Mouse (Mus musculus): ENCODE results near the gene Chchd10. TPM values are rescaled to one million over a fixed set of nuclear protein-coding genes. Genes with fewer than 3 reads are reported as not detected.
A peak's percentile ranks its signal among the peaks of the same experiment; 100 is the strongest.

Chchd10 gene
- polyA plus RNA-seq, 1 experiment from 2014 or later = 24.8 TPM

- no peak overlapping the region for H3K27ac ChIP-seq (replicated peaks)
- H3K4me2 ChIP-seq (replicated peaks) = no peak overlapping the region
- no peaks in the 10 kb centered on the region for H3K27me3 ChIP-seq
- H3K9me3 ChIP-seq = no peaks in the 10 kb centered on the region
- 89% methylated on average over 5 of the region's 5 CpGs for WGBS
- no peaks in the 10 kb centered on the region for H3K4me1 ChIP-seq
- no peak overlapping the region for H3K9ac ChIP-seq (replicated peaks)
- no peak for ATAC-seq (replicated peaks)
- no peak overlapping the region for H3K4me3 ChIP-seq
- peaks cover 94% of the 10 kb centered on the region for H3K36me3 ChIP-seq
Observed at GRCm38 (mm10) chr10:75904391-75904790, 28.5 kb upstream of the Chchd10 start.

GRCm38 (mm10) chr10:75906882-75907281, 26.0 kb upstream of the Chchd10 start:
- Histone ChIP-seq H3K4me3 (no peak overlapping the region), H3K27ac (replicated peaks) (no peak overlapping the region), H3K9me3 (no peaks in the 10 kb centered on the region), H3K27me3 (no peaks in the 10 kb centered on the region), H3K4me1 (no peaks in the 10 kb centered on the region), H3K4me2 (replicated peaks) (no peak overlapping the region), H3K9ac (replicated peaks) (no peak overlapping the region), H3K36me3 (peaks cover 91% of the 10 kb centered on the region)
- WGBS = 96% methylated on average over 4 of the region's 4 CpGs
- no peak for ATAC-seq (replicated peaks)

DNA sequence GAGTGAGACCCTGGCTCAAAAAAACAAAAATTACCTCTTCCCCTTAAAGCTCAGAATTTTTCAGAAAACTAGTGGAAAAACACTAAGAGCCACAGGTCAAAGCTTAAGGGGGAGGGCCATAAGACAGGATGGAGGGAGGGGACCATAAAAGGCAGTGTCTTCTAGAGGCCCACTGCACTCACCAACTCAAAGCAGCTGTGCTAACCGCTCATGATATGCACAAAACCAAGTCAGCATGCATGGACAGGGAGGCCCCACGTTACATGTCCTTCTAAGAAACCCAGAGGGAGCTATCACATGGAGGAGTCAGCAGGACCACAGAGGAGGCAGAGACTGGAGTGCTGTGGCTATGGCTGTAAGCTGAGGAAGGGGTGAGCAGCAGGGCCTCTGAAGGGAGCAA, 22.2 kb upstream of the Chchd10 start:
- 93% methylated on average over 2 of the region's 2 CpGs for whole genome bisulfite sequencing

DNA sequence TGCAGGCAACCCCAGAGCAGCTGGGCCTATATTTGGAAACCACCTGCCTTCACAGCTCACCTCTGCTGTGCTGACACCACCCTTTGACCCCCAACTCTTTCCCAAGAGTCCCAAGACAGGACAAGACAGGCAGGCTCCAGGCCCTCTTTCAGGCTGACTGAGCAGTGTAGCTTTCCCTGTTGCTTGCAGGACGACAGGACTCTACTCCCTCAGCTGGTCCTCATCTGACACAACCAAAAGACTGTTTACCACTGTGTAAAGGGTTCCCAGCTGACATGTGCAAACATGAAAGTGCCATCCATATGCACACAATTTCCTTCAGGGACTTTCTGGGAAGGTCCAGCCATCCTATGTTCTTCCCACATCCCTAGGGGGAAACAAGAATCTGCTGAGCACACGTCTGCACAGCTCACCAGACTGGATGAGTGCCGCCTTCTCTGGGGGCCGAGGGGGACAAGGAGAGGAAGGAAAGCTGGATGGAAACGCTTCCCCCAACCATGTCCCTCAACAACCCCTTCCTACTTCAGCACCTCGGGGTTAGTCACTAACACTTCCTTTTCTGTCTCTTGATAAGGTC, 19.8 kb upstream of the Chchd10 start:
- Histone ChIP-seq H3K9ac (replicated peaks) (no peak overlapping the region), H3K4me2 (replicated peaks) (no peak overlapping the region), H3K27ac (replicated peaks) (no peak overlapping the region), H3K27me3 (no peaks in the 10 kb centered on the region), H3K4me1 (peaks cover 11% of the 10 kb centered on the region), H3K36me3 (peaks cover 60% of the 10 kb centered on the region), H3K4me3 (no peak overlapping the region), H3K9me3 (no peaks in the 10 kb centered on the region)
- 80% methylated on average over 6 of the region's 6 CpGs for WGBS
- ATAC-seq (replicated peaks) = no peak

More for the DNA sequence above, 22.2 kb upstream of the Chchd10 start:
- Histone ChIP-seq H3K4me1 (no peaks in the 10 kb centered on the region), H3K4me3 (no peak overlapping the region), H3K27ac (replicated peaks) (no peak overlapping the region), H3K9ac (replicated peaks) (no peak overlapping the region), H3K9me3 (no peaks in the 10 kb centered on the region), H3K27me3 (no peaks in the 10 kb centered on the region), H3K4me2 (replicated peaks) (no peak overlapping the region), H3K36me3 (peaks cover 76% of the 10 kb centered on the region)
- no peak for ATAC-seq (replicated peaks)

DNA sequence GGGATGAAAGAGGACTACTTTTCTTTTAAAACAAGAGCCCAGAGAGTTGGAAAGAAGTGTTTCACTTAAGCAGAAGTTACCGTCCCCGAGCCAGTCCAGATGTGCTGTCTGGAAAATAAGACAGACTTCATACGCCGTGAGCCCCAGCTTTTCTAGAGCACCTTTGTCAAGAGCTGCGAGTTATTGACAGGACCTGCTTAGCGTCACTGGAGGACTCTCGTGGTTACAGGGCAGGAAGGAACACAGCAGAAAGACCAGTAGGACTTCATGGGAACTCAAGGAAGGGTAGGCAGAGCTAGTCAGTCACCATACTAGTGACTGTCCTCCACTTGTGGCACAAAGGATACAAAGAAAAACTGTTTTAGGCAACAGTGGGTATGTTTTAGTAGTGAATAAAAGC, 17.4 kb upstream of the Chchd10 start:
- no peak overlapping the region for H3K4me3 ChIP-seq
- H3K4me2 ChIP-seq (replicated peaks) = no peak overlapping the region
- no peak overlapping the region for H3K27ac ChIP-seq (replicated peaks)
- 90% methylated on average over 7 of the region's 7 CpGs for WGBS
- H3K9ac ChIP-seq (replicated peaks) = no peak overlapping the region
- ATAC-seq (replicated peaks) = no peak
- H3K27me3 ChIP-seq = no peaks in the 10 kb centered on the region
- H3K9me3 ChIP-seq = no peaks in the 10 kb centered on the region
- peaks cover 42% of the 10 kb centered on the region for H3K36me3 ChIP-seq
- H3K4me1 ChIP-seq = peaks cover 35% of the 10 kb centered on the region

- no peak for ATAC-seq (replicated peaks)
- Histone ChIP-seq H3K36me3 (peaks cover 31% of the 10 kb centered on the region), H3K9ac (replicated peaks) (no peak overlapping the region), H3K4me3 (no peak overlapping the region), H3K4me2 (replicated peaks) (no peak overlapping the region), H3K27ac (replicated peaks) (no peak overlapping the region), H3K27me3 (no peaks in the 10 kb centered on the region), H3K9me3 (no peaks in the 10 kb centered on the region), H3K4me1 (peaks cover 37% of the 10 kb centered on the region)
- 86% methylated on average over 8 of the region's 8 CpGs for WGBS
Observed at GRCm38 (mm10) chr10:75916840-75917239, 16.1 kb upstream of the Chchd10 start.

DNA sequence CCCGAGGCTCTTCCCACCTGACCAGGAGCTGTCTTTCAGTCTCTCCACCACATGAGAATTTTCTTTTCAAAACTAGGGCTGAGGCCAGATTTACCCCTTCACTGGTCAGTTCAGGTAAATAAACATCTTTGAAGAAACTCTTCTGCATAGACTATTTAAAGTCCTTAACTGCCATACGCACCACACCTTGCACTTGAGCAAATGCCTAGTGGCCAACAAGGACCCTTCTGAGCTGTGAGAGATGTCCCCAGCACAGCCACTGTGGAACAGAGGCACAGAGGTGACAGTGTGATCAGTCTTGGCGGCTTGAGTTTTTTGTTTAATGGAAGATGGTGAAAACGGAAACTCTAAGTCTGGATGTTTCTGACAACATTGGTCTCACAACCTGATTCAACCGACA, 13.9 kb upstream of the Chchd10 start:
- Histone ChIP-seq H3K4me1 (peaks cover 50% of the 10 kb centered on the region), H3K27ac (replicated peaks) (no peak overlapping the region), H3K4me3 (0 out of 2 replicates have a peak overlapping the region, but pooled peaks have one; percentile 0), H3K36me3 (peaks cover 15% of the 10 kb centered on the region; the same call in 1 of the 2 replicates), H3K4me2 (replicated peaks) (0 out of 2 replicates have a peak overlapping the region, but pooled peaks have one; percentile 20), H3K9me3 (no peaks in the 10 kb centered on the region), H3K9ac (replicated peaks) (0 out of 2 replicates have a peak overlapping the region, but pooled peaks have one; percentile 1), H3K27me3 (no peaks in the 10 kb centered on the region)
- ATAC-seq (replicated peaks) = no peak
- 87% methylated on average over 5 of the region's 5 CpGs for WGBS

DNA sequence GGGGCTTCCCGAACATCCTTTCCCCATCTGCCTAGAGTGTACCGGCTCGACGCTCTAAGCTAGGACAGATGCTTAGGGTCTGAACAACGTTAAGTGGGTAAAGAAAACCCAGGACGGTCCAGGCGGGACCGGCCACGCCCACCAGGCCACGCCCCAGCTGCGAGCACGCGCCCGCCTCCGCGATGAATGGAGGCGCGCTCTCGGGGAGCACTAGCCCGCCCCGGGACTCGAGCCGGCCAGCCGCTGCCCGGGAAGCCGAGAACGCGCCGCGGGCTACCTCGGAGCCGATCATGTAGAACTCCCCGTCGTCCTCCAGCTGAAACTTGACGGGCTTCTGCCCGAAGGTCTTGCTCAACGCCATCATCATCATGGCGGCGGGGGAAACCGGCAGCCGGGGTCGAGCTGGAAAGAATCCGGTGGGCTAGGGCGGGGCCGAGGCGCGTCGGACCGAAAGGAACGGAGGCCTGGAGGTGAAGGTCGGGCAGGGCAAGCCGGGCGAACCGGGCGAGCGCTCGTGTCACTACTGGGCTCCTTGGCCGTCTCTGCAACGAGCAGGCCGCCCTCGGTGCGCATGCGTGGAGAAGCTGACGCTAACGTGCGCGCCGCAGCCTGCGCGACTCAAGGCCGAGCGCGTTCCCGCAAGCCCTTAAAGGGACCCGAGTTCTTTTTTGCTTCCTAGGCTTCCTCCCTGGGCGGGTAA, 11.8 kb upstream of the Chchd10 start, which contains the start of gene Smarcb1:
Gene Smarcb1 (minus strand): TSS at position 592 of the 700 bp plus-strand sequence.
- Histone ChIP-seq H3K4me3 (peak within 1 kb of the TSS; percentile 71), H3K4me2 (replicated peaks) (peak within 1 kb of the TSS; percentile 58), H3K27me3 (no peaks in the 10 kb centered on the region), H3K27ac (replicated peaks) (peak within 1 kb of the TSS; percentile 96), H3K9ac (replicated peaks) (peak within 1 kb of the TSS; percentile 93), H3K4me1 (peaks cover 50% of the 10 kb centered on the region), H3K9me3 (no peaks in the 10 kb centered on the region), H3K36me3 (peaks cover 5% of the 10 kb centered on the region; the same call in 1 of the 2 replicates)
- ATAC-seq (replicated peaks) = peak; percentile 94
- WGBS = under 1% methylated on average over 76 of the region's 76 CpGs

DNA sequence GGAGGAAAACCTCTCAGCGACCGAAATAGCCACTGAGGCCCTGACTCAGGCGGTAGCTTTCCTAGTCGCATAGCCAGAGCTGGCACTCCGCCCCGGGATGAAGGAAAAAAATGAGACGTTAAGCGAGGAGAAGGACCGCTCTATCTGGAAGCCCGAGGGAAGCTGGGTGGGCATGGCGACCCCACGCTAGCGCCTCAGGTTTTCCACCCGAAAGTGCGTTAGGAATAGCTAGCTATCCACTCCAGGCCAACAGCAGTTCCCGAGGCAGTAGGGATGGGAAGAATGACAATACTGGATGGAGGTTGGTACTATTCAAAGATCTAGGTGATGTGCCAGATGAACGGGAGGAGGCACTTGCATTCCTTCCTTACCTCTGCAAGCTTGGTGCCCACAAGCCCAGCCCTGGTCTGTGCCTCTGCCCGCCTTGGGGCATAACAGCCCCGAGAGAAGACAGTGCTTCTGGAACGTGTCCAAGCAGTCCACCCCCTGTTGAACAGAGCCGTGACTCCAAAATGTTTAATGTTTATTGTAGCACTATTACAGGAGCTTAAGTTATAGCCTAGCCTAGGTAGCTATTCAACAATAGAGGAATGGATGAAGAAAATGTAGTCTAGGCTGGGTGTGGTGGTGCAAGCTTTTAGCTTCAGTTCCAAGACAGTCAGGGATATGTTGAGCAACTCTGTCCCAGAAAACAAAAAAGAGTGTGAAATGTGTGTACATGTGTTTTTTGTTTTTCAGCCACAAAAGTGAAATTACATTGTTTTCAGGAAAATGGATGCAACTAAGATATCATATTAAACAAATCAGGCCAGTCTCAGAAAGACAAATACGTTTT, 11.0 kb upstream of the Chchd10 start:
- H3K4me3 ChIP-seq = peak overlapping the region; percentile 71
- peak; percentile 44 for ATAC-seq (replicated peaks)
- WGBS = 5% methylated on average over 22 of the region's 22 CpGs
- no peaks in the 10 kb centered on the region for H3K36me3 ChIP-seq
- peaks cover 50% of the 10 kb centered on the region for H3K4me1 ChIP-seq
- peak overlapping the region; percentile 93 for H3K9ac ChIP-seq (replicated peaks)
- no peaks in the 10 kb centered on the region for H3K9me3 ChIP-seq
- H3K4me2 ChIP-seq (replicated peaks) = peak overlapping the region; percentile 58
- H3K27ac ChIP-seq (replicated peaks) = peak overlapping the region; percentile 96
- H3K27me3 ChIP-seq = no peaks in the 10 kb centered on the region

- Histone ChIP-seq H3K27me3 (no peaks in the 10 kb centered on the region), H3K36me3 (no peaks in the 10 kb centered on the region), H3K27ac (replicated peaks) (no peak overlapping the region), H3K4me2 (replicated peaks) (no peak overlapping the region), H3K9ac (replicated peaks) (no peak overlapping the region), H3K4me3 (no peak overlapping the region), H3K4me1 (peaks cover 27% of the 10 kb centered on the region), H3K9me3 (no peaks in the 10 kb centered on the region)
- ATAC-seq (replicated peaks) = no peak
- WGBS = 73% methylated on average over 2 of the region's 2 CpGs
Observed at GRCm38 (mm10) chr10:75924324-75924723, 8.6 kb upstream of the Chchd10 start.

DNA sequence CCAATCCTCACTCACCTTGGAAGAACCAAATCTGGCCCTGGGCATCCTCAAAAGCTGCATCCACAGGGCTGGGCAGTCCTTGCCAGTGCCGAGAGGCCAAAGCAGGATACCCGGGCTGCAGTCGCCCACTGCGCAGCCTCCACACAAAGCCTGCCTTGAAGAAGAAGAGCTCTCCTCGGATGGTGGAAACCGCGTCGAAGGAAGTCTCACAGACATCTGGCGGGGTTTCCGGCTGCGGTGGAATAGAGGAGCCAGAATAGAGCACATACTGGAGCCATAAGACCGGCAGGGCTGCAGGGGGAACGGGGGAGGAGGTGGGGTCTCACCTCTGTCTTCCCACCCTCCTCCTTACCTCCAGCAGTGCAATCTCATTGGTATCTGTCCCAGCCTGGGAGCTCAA, 6.5 kb upstream of the Chchd10 start:
- no peak overlapping the region for H3K9ac ChIP-seq (replicated peaks)
- WGBS = 86% methylated on average over 13 of the region's 13 CpGs

DNA sequence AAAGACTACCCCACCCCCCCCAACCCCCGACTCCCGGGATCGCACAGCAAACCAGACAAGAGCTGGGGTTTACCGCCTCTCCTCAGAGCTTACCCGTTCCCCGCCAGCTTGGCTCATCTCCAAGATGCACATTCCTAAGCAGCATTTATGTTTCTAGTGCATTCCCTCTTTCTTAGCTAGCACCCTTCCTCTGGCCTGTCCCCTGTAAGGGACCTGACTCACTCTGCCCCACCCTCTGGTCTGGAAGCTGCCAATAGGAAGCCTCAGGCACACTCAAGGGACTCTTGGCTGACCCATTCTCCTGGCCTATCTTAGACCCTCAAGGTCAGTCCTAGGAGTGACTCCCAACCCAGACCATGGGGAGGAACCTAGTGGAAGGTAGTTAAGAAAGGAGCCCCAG, 2.6 kb upstream of the Chchd10 start:
- peak overlapping the region; percentile 16; the same call in 1 of the 2 replicates for H3K4me2 ChIP-seq (replicated peaks)
- WGBS = 19% methylated on average over 6 of the region's 6 CpGs
- no peaks in the 10 kb centered on the region for H3K36me3 ChIP-seq
- H3K9ac ChIP-seq (replicated peaks) = no peak overlapping the region
- no peaks in the 10 kb centered on the region for H3K9me3 ChIP-seq
- H3K27ac ChIP-seq (replicated peaks) = no peak overlapping the region
- H3K27me3 ChIP-seq = peaks cover 5% of the 10 kb centered on the region; the same call in 1 of the 2 replicates
- H3K4me3 ChIP-seq = no peak overlapping the region
- no peak for ATAC-seq (replicated peaks)
- H3K4me1 ChIP-seq = peaks cover 31% of the 10 kb centered on the region

More for the DNA sequence above, 6.5 kb upstream of the Chchd10 start:
- Histone ChIP-seq H3K27ac (replicated peaks) (no peak overlapping the region), H3K4me2 (replicated peaks) (no peak overlapping the region), H3K27me3 (no peaks in the 10 kb centered on the region), H3K4me1 (peaks cover 26% of the 10 kb centered on the region), H3K36me3 (no peaks in the 10 kb centered on the region), H3K4me3 (no peak overlapping the region), H3K9me3 (no peaks in the 10 kb centered on the region)
- ATAC-seq (replicated peaks) = no peak
